Mouse (Mus musculus) CH12F3 (cell line): ENCODE measurements around the gene Apoc2.

Experiments
- in situ Hi-C: fragments of 300-500 bp; cut with MboI; formaldehyde crosslinking; loops from 2 replicates; pipeline ENCODE4 v1.14.3; 2020; ENCODE audit warnings: low sequenced_read_pairs

Gene Apoc2

DNA sequence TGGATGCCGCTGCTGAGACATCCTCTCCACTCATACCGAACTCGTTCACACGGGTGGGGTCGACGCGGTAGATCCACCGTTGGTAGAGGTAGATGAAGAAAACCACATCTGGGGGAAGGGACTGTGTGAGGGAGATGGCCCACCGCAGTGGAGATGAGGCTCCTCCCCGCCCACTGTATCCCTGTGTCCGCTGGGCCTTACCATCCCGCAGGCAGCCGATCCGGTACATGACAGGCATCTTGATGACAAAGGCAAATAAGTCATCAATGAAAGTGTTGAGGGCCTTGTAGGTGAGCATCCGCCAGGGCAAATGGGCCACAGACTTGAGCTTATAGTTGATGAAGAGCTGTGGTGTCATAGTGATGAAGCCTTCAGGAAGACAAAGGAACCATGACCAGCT, 43.9 kb downstream of the Apoc2 start:
- in situ Hi-C loops, result no loop called here

GRCm38 (mm10) chr7:19633197-19633596, 44.5 kb downstream of the Apoc2 start:
- in situ Hi-C loops, result no loop called here

- in situ Hi-C loops, result no loop called here
Observed at GRCm38 (mm10) chr7:19632720-19633119, 45.0 kb downstream of the Apoc2 start.

- in situ Hi-C loops, result no loop called here
Observed at GRCm38 (mm10) chr7:19632275-19632674, 45.5 kb downstream of the Apoc2 start.

DNA sequence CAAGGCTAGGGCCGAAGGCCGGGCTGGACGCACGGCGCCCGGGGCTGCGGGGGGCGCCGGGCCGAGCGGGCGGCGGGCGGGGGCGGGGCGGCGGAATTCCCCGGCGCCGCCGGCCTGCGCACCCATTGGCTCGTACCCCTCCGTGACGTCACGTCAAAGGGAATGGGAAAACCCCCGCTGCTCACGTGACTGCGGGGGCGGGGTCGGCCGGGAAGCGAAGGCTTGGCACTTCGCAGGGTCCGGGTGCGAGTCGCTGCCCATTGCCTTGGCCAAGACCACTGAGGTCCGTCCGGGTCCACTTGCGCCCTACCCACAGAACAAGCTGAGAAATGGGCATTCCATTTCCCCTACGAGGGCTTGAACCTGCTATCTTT, 48.4 kb downstream of the Apoc2 start, which contains the start of gene Relb:
TSS of gene Relb (minus strand) at position 78 of the 374 bp plus-strand sequence.
- in situ Hi-C loops, result no loop called here

- in situ Hi-C loops, result no loop called here
Observed at GRCm38 (mm10) chr7:19628536-19629360, 49.0 kb downstream of the Apoc2 start.

DNA sequence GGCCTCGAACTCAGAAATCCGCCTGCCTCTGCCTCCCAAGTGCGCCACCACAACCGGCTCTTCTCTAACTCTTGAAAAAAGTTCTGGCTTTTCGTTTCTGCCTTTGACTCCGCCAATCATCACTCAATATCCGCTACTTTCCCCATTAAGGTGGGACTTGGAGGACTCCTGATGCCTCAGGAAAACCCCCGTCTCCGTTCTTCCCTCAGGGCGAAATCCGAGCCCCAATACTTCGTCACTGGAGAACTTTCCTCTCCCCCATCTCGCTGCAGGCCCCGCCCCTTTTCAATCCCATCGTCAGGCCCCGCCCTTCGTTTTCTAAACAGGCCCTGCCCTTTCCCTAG, 49.6 kb downstream of the Apoc2 start:
- in situ Hi-C loops, result no loop called here

DNA sequence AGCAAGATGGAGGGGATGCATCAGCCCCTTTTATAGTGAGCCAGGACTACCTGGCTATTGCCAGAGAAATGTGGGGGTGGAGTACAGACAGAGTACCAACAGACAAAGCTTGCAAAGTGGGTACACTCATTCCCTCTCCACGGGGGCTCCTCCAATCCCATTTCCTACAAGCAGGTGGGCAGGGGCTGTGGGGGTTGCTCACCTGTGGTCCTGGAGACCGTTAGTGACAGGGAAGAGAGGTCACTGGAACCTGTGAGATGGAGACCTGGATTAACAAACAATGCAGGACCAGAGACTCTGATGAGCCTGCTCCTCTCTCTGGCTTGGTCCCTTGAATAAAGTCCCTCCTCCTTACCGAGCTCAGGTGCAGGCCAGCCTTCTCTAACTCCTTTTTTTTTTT, 50.0 kb downstream of the Apoc2 start:
- in situ Hi-C loops, result no loop called here

GRCm38 (mm10) chr7:19623433-19623832, 54.3 kb downstream of the Apoc2 start:
- in situ Hi-C loops, result no loop called here

DNA sequence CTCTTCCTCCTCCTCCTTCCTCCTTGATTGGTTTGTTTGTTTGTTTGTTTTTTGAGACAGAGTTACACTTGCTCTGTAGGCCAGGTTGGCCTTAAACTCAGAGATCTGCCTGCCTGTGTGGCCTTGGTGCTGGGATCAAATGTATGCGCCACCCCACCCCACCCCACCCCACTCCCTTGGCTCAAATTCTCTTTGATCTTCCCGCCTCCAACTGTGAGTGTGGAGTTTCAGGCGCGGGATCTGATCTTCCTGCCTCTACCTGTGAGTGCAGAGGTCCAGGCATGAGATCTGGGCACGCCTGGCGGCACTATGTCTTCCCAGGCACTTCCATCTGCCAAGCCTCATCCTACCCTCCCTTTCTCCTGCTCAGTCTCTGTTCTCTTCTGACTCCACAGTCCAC, 55.5 kb downstream of the Apoc2 start:
- in situ Hi-C loops, result no loop called here
